Mouse (Mus musculus) forebrain, embryonic 13.5 days (tissue): ENCODE measurements around the gene Fez1. TPM values are rescaled to one million over a fixed set of nuclear protein-coding genes. Genes with fewer than 3 reads are reported as not detected.

Experiments used
- ATAC-seq: fragments of 200-750 bp; cut with Nextera tagmentation; 2 replicates; pipeline ENCODE4 v1.8.0; 2017
- H3K27ac ChIP-seq: fragments of 300-500 bp; sonication (generic); 2 replicates; pipeline ENCODE4 v1.5.1; 2015; ENCODE audit warnings: inconsistent platforms, mild to moderate bottlenecking, moderate library complexity
- H3K27me3 ChIP-seq: fragments of 300-500 bp; sonication (generic); 2 replicates; pipeline ENCODE4 v1.6.1; 2015; ENCODE audit warnings: mild to moderate bottlenecking, inconsistent platforms
- H3K36me3 ChIP-seq: fragments of 300-500 bp; sonication (generic); 2 replicates; pipeline ENCODE4 v1.6.1; 2015; ENCODE audit warnings: mild to moderate bottlenecking, inconsistent platforms; ENCODE audit not compliant: poor library complexity, severe bottlenecking
- H3K4me1 ChIP-seq: fragments of 300-500 bp; sonication (generic); 2 replicates; pipeline ENCODE4 v1.6.1; 2015; ENCODE audit warnings: inconsistent platforms
- H3K4me2 ChIP-seq: fragments of 300-500 bp; sonication (generic); 2 replicates; pipeline ENCODE4 v1.6.1; 2015; ENCODE audit warnings: inconsistent platforms, mild to moderate bottlenecking, moderate library complexity
- H3K4me3 ChIP-seq: fragments of 300-500 bp; sonication (generic); 2 replicates; pipeline ENCODE4 v1.5.1; 2015; ENCODE audit warnings: mild to moderate bottlenecking, inconsistent platforms
- H3K9ac ChIP-seq: fragments of 300-500 bp; sonication (generic); 2 replicates; pipeline ENCODE4 v1.6.1; 2015; ENCODE audit warnings: mild to moderate bottlenecking, inconsistent platforms
- H3K9me3 ChIP-seq: fragments of 300-500 bp; sonication (generic); replicated peaks from 2 replicates; pipeline ENCODE4 v1.6.1; 2016; ENCODE audit warnings: inconsistent platforms
- WGBS: fragments of 180-500 bp; shearing (Covaris S2); methylation state at CpG from one replicate; pipeline ENCODE4 v1.1.7; 2015; 5-methylcytosine and 5-hydroxymethylcytosine counted together
- polyA plus RNA-seq: library from polyadenylated mRNA; unstranded; fragments of >200 nt; fragmentation: Nextera tagmentation; extraction: Ambion mirVana; gene quantifications from 2 replicates; pipeline ENCODE4 v1.2.1, GENCODE M21; 2015

Fez1 gene
- 601 and 607 TPM in 2 replicates for polyA plus RNA-seq

GRCm38 (mm10) chr9:36821644-36822000 is at the start of gene Fez1:
Fez1 (plus strand) TSS chr9:36821864.
- Histone ChIP-seq H3K27ac (peak within 1 kb of the TSS; percentile 99), H3K27me3 (no peaks in the 10 kb centered on the region), H3K4me3 (peak within 1 kb of the TSS; percentile 36), H3K36me3 (no peaks in the 10 kb centered on the region), H3K9ac (peak within 1 kb of the TSS; percentile 66), H3K4me2 (peak within 1 kb of the TSS; percentile 65), H3K9me3 (no peaks in the 10 kb centered on the region), H3K4me1 (peaks cover 26% of the 10 kb centered on the region)
- WGBS, result under 1% methylated on average over 8 of the region's 8 CpGs
- ATAC-seq, result peak; percentile 98

DNA sequence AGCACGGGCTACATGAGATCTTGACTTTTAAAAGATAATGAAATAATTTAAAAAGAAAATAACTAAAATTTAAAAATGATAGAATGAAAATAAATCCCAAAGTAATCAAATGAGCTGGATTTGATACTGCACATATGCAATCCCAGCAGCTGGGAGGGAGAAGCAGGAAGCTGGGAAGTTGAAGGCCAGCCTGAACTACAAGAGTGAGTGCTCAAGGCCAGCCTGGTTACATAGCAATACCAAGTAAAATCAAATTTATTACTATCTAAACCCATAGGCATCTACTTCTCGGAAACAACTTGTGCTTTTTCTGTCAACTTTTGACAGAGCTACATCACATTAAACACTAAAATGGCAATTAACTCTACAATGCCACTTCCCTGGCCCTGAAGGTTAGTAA is 37.7 kb upstream of the Fez1 start:
- Histone ChIP-seq H3K9ac (no peak overlapping the region), H3K27me3 (no peaks in the 10 kb centered on the region), H3K27ac (no peak overlapping the region), H3K4me1 (no peaks in the 10 kb centered on the region), H3K9me3 (no peaks in the 10 kb centered on the region), H3K4me3 (no peak overlapping the region), H3K4me2 (no peak overlapping the region), H3K36me3 (peaks cover 82% of the 10 kb centered on the region)
- WGBS, result 96% methylated on average over 2 of the region's 2 CpGs
- no peak for ATAC-seq

DNA sequence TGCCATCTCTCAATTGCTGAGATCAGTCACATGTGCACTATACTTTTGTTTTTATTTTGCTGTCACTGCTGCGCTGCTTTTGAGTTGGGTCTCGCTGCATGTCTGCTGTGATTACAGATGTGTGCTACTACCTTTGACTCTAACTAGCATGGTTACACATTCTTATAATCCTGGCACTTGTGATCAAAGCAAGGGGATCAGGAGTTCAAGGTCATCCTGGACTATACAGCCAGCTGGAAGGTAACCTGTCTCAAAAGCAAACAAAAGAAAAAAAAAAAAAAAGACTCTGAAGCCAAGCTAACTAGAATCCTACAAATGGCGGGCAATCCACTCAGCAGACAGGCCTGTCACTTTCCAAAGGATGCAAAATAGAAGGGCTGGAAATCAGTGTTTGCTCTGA is 29.5 kb upstream of the Fez1 start:
- Histone ChIP-seq H3K36me3 (peaks cover 54% of the 10 kb centered on the region), H3K27me3 (no peaks in the 10 kb centered on the region), H3K4me2 (no peak overlapping the region), H3K4me3 (no peak overlapping the region), H3K9ac (no peak overlapping the region), H3K27ac (no peak overlapping the region), H3K4me1 (peaks cover 24% of the 10 kb centered on the region), H3K9me3 (no peaks in the 10 kb centered on the region)
- WGBS, result 88% methylated on average over 3 of the region's 3 CpGs
- no peak for ATAC-seq

DNA sequence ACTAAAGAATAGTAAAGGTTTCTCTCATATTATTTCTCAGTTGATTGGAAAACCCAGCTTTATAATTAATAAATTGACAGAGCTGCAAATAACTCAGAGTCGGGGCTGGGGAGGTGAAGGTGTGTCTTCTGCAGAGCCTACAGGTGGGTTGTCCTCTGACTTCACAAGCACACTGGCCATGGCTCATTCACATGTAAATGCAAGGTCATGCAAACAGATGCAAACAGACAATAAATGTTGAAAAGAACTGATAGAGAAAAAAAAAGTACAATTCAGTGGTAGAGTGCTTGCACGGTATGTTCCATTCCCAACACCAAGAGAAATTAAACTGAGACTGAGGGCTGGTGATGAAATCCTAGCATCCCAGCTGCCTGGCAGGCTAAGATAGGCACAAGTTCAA is 27.2 kb upstream of the Fez1 start:
- 84% methylated on average over 2 of the region's 2 CpGs for WGBS
- H3K27ac ChIP-seq, result no peak overlapping the region
- no peak overlapping the region for H3K4me3 ChIP-seq
- no peak for ATAC-seq
- H3K9me3 ChIP-seq, result no peaks in the 10 kb centered on the region
- no peak overlapping the region for H3K4me2 ChIP-seq
- no peak overlapping the region for H3K9ac ChIP-seq
- H3K4me1 ChIP-seq, result peaks cover 24% of the 10 kb centered on the region
- H3K36me3 ChIP-seq, result peaks cover 32% of the 10 kb centered on the region
- no peaks in the 10 kb centered on the region for H3K27me3 ChIP-seq

DNA sequence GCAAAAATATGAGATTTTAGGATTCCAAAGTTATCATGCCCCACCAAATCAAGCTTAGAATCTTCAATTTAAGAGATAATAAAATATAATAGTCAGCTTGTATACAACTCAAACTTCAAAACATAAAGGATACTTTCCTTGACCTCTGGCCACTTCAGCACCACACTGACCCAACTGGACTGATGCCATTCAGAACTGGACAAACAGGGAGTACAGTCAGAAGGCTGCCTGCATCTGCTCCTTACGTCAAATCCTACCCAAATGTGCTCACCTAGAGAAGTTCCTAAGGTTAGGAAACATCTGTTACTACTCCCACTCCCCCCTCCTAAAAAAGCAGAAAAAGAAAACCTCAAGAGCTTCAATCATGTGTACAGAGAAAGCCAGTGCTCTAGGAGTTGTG is 26.1 kb upstream of the Fez1 start:
- Histone ChIP-seq H3K4me3 (peak overlapping the region; percentile 95; the same call in 1 of the 2 replicates), H3K27me3 (no peaks in the 10 kb centered on the region), H3K9me3 (no peaks in the 10 kb centered on the region), H3K27ac (no peak overlapping the region), H3K4me1 (peaks cover 24% of the 10 kb centered on the region), H3K36me3 (peaks cover 22% of the 10 kb centered on the region), H3K4me2 (peak overlapping the region; percentile 91), H3K9ac (no peak overlapping the region)
- no peak for ATAC-seq
- WGBS, result 93% methylated on average over 1 of the region's 1 CpGs

DNA sequence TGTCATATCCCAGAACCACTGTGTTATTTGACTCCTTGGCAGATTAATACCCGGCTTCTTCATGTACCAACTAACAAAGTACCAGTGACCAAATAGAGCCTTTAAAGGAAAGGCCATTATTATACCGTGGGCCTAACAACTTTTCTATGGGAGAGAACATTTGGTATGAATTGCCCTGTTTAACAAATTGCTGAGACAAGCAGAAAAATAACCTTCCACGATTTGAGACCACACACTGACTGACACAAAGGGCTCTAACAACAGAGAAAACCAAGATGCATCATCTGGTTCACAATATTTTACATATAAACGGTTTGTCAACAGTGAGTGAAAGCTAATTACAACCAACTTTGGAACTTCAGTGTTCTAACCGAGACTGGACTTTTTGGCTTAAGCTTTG is 25.4 kb upstream of the Fez1 start:
- Histone ChIP-seq H3K27me3 (no peaks in the 10 kb centered on the region), H3K4me1 (peaks cover 24% of the 10 kb centered on the region), H3K27ac (peak overlapping the region; percentile 73; the same call in 1 of the 2 replicates), H3K9ac (peak overlapping the region; percentile 98), H3K4me3 (peak overlapping the region; percentile 95), H3K4me2 (peak overlapping the region; percentile 91), H3K9me3 (no peaks in the 10 kb centered on the region), H3K36me3 (peaks cover 15% of the 10 kb centered on the region)
- ATAC-seq, result no peak
- WGBS, result 14% methylated on average over 5 of the region's 5 CpGs

DNA sequence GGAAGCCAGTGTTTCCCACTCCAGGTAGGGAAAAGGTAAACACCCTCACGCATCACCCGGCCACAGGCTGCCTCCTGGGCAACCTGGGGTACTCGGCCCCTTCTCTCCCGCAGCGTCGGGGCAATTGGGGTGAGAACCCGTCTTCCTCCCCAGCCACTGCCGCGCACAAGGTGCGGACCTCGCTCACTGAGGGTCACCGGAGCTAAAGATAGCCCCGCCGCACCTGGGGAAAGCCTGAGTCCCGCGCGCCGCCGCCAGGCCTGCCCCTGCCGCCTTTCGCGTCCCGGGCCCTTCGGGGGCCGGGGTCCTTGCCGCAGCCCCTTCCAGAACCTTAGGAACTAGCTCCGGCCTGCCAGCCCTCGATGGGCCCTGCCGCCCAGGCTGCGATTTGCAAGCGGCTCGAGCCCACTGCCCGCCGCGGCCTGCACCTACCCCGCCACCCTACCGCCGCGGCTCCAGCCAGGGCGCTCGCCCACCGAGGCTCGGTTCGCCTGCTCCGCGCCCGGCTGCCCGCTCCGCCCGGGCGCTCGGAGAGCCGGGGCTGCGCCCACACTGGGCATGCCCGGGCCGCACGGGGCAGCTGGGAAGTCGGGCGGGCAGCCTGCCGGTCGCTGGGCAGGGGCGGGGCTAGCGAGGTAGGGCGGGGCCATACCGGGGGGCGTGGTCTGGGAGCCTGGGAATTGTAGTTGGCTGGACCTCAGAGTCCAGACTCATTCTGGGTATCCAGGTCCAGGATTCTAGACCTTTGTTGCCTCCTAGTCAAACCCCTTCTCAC is 24.7 kb upstream of the Fez1 start, which contains the start of gene Ei24:
Gene Ei24 (minus strand): TSS at position 613 of the 775 bp plus-strand sequence.
- ATAC-seq, result peak; percentile 98
- H3K27ac ChIP-seq, result peak within 1 kb of the TSS; percentile 73
- WGBS, result under 1% methylated on average over 62 of the region's 66 CpGs
- no peaks in the 10 kb centered on the region for H3K9me3 ChIP-seq
- peak within 1 kb of the TSS; percentile 98 for H3K9ac ChIP-seq
- H3K4me3 ChIP-seq, result peak within 1 kb of the TSS; percentile 95
- no peaks in the 10 kb centered on the region for H3K27me3 ChIP-seq
- H3K4me1 ChIP-seq, result peaks cover 24% of the 10 kb centered on the region
- H3K4me2 ChIP-seq, result peak within 1 kb of the TSS; percentile 91
- H3K36me3 ChIP-seq, result peaks cover 8% of the 10 kb centered on the region; the same call in 1 of the 2 replicates

DNA sequence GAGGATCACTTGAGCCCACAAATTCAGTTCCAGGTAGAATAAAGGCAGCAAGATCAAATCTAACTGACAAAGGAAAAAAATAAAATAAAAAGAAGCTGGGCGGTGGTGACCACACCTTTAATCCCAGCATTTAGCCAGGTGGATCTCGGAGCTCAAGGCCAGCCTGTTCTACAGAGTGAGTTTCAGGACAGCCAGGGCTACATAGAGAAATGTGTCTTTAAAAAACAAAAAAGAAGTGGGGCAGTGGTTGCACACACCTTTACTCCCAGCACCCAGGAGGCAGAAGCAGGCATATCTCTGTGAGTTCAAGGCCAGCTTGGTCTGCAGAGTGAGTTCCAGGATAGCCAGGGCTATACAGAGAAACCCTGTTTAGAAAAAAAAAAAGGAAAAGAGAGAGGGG is 19.7 kb upstream of the Fez1 start:
- no peaks in the 10 kb centered on the region for H3K9me3 ChIP-seq
- H3K27ac ChIP-seq, result no peak overlapping the region
- no peaks in the 10 kb centered on the region for H3K36me3 ChIP-seq
- no peak overlapping the region for H3K4me2 ChIP-seq
- WGBS, result 87% methylated on average over 2 of the region's 2 CpGs
- no peak for ATAC-seq
- no peak overlapping the region for H3K9ac ChIP-seq
- H3K4me3 ChIP-seq, result no peak overlapping the region
- H3K27me3 ChIP-seq, result no peaks in the 10 kb centered on the region
- H3K4me1 ChIP-seq, result no peaks in the 10 kb centered on the region

- H3K4me3 ChIP-seq, result no peak overlapping the region
- no peaks in the 10 kb centered on the region for H3K9me3 ChIP-seq
- ATAC-seq, result no peak
- H3K4me2 ChIP-seq, result no peak overlapping the region
- WGBS, result 88% methylated on average over 3 of the region's 3 CpGs
- H3K36me3 ChIP-seq, result no peaks in the 10 kb centered on the region
- H3K9ac ChIP-seq, result no peak overlapping the region
- H3K27me3 ChIP-seq, result no peaks in the 10 kb centered on the region
- H3K4me1 ChIP-seq, result no peaks in the 10 kb centered on the region
- H3K27ac ChIP-seq, result no peak overlapping the region
Measured at GRCm38 (mm10) chr9:36802951-36803350, 18.7 kb upstream of the Fez1 start.

DNA sequence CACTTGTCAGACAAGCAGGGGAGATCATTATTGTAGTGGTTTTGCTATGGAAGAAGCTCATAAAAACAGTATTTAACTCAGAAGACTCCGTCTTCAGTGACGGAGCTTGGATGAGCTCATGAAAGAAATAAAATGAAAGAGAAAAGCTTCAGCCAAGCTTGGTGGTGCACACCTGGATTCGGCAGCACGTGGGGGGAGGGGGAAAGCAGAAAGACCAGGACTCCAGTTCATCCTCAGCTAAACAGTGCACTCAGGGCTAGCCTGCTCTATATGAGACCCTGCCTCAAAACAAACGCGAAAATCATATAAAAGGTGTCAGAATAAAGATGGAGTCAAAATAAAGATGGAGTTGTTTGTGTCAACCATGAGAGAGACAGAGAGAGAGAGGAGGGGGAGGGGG is 18.3 kb upstream of the Fez1 start:
- WGBS, result 79% methylated on average over 6 of the region's 6 CpGs
- H3K4me1 ChIP-seq, result no peaks in the 10 kb centered on the region
- H3K27me3 ChIP-seq, result no peaks in the 10 kb centered on the region
- no peaks in the 10 kb centered on the region for H3K36me3 ChIP-seq
- no peak overlapping the region for H3K9ac ChIP-seq
- ATAC-seq, result no peak
- no peaks in the 10 kb centered on the region for H3K9me3 ChIP-seq
- H3K4me2 ChIP-seq, result no peak overlapping the region
- no peak overlapping the region for H3K4me3 ChIP-seq
- no peak overlapping the region for H3K27ac ChIP-seq

DNA sequence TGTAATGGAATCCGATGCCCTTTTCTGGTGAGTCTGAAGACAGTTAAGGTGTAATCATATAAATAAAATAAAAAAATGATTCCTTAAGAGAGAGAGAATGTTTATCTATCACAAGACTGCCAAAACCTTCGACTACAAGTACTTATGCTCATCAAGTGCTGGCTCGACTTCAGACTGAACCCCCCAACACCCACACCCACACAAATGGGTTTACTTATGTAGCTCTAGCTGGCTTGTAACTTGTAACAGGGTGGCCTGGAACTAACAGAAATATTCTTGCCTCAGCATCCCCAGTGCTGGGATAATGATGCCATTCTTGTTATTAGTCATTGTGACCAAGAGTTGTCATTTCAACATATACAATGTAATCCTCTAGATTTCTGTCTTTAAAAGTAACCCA is 17.7 kb upstream of the Fez1 start:
- Histone ChIP-seq H3K4me3 (no peak overlapping the region), H3K27ac (no peak overlapping the region), H3K4me2 (no peak overlapping the region), H3K4me1 (no peaks in the 10 kb centered on the region), H3K27me3 (no peaks in the 10 kb centered on the region), H3K9ac (no peak overlapping the region), H3K9me3 (no peaks in the 10 kb centered on the region), H3K36me3 (no peaks in the 10 kb centered on the region)
- no peak for ATAC-seq
- WGBS, result 89% methylated on average over 3 of the region's 3 CpGs

- Histone ChIP-seq H3K4me3 (no peak overlapping the region), H3K27me3 (no peaks in the 10 kb centered on the region), H3K36me3 (no peaks in the 10 kb centered on the region), H3K9me3 (no peaks in the 10 kb centered on the region), H3K4me1 (no peaks in the 10 kb centered on the region), H3K27ac (no peak overlapping the region), H3K9ac (no peak overlapping the region), H3K4me2 (no peak overlapping the region)
- WGBS, result 95% methylated on average over 3 of the region's 3 CpGs
- no peak for ATAC-seq
Measured at GRCm38 (mm10) chr9:36805256-36805975, 16.2 kb upstream of the Fez1 start.
